Mouse (Mus musculus) neutrophil, adult 5-6 weeks (primary cell): ENCODE results near the gene Chl1. TPM values are rescaled to one million over a fixed set of nuclear protein-coding genes. Genes with fewer than 3 reads are reported as not detected.

Experiments
- ATAC-seq: fragments of 151-379, 151-347 bp; 2 replicates; pipeline ENCODE4 v1.8.0; 2017; ENCODE audit warnings: mild to moderate bottlenecking, moderate TSS enrichment; ENCODE audit not compliant: insufficient number of reproducible peaks, poor library complexity, low FRiP score, severe bottlenecking; ENCODE audit errors: extremely low read depth
- total RNA-seq: library from RNA; stranded (forward); fragments of 200-1000 nt; gene quantifications from 2 replicates; pipeline ENCODE4 v1.2.3, GENCODE M21; 2017

The Chl1 gene
- total RNA-seq, 1 experiment from 2014 or later = not detected

- no peak for ATAC-seq
Measured at GRCm38 (mm10) chr6:103620880-103621279, 110.5 kb downstream of the Chl1 start.

- ATAC-seq = no peak
Measured at GRCm38 (mm10) chr6:103622117-103622713, 111.8 kb downstream of the Chl1 start.

GRCm38 (mm10) chr6:103632856-103633255 is 122.5 kb downstream of the Chl1 start:
- ATAC-seq = no peak

- ATAC-seq = no peak
Measured at GRCm38 (mm10) chr6:103656778-103657177, 146.4 kb downstream of the Chl1 start.

GRCm38 (mm10) chr6:103659173-103659572 is 148.8 kb downstream of the Chl1 start:
- no peak for ATAC-seq

- ATAC-seq = no peak
Measured at GRCm38 (mm10) chr6:103665206-103665605, 154.8 kb downstream of the Chl1 start.

GRCm38 (mm10) chr6:103665677-103666316 is 155.4 kb downstream of the Chl1 start:
- no peak for ATAC-seq

GRCm38 (mm10) chr6:103673111-103673510 is 162.7 kb downstream of the Chl1 start:
- no peak for ATAC-seq

GRCm38 (mm10) chr6:103674332-103674731 is 163.9 kb downstream of the Chl1 start:
- ATAC-seq = no peak

GRCm38 (mm10) chr6:103675145-103675544 is 164.8 kb downstream of the Chl1 start:
- ATAC-seq = no peak

GRCm38 (mm10) chr6:103676664-103677063 is 166.3 kb downstream of the Chl1 start:
- ATAC-seq = no peak

GRCm38 (mm10) chr6:103677072-103677471 is 166.7 kb downstream of the Chl1 start:
- ATAC-seq = no peak

- ATAC-seq = peak; percentile 41; the same call in 1 of the 2 replicates
Measured at GRCm38 (mm10) chr6:103682854-103683574, 172.6 kb downstream of the Chl1 start.

GRCm38 (mm10) chr6:103692511-103692910 is 182.1 kb downstream of the Chl1 start:
- no peak for ATAC-seq

- ATAC-seq = no peak
Measured at GRCm38 (mm10) chr6:103697349-103698028, 187.1 kb downstream of the Chl1 start.

GRCm38 (mm10) chr6:103699482-103699881 is 189.1 kb downstream of the Chl1 start:
- no peak for ATAC-seq

GRCm38 (mm10) chr6:103699895-103700294 is 189.5 kb downstream of the Chl1 start:
- ATAC-seq = no peak

- no peak for ATAC-seq
Measured at GRCm38 (mm10) chr6:103700336-103700735, 189.9 kb downstream of the Chl1 start.

GRCm38 (mm10) chr6:103706366-103706765 is 196.0 kb downstream of the Chl1 start:
- no peak for ATAC-seq

GRCm38 (mm10) chr6:103739291-103739690 is 228.9 kb downstream of the Chl1 start:
- no peak for ATAC-seq
